8 mouse cellular contexts compared by ENCODE assay signal in the genomic region with DNA sequence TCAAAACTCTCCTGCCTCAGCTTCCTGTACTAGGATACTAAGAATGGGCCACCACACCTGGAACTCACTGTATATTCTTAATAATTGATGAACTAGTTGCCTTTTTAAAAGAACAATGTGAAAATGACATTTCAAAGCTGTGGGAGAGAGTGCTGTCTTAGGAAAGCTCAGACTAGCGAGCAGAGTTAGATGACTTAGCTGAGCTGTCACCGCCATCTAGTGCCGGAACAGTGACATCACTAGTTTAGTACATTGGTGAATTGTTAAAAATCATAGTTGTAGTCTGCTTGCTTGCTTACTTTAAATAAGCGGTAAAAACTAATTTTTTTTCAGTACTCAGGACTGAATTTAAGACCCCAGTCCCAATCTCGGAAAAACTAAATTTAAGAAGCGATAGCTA. TPM values are rescaled to one million over a fixed set of nuclear protein-coding genes. Genes with fewer than 3 reads are reported as not detected.
A peak's percentile ranks its signal among the peaks of the same experiment; 100 is the strongest.
DNase-seq lines count a peak whose midpoint lies in the region; ATAC-seq and TF ChIP-seq lines count a peak whose summit lies in the region.

No protein-coding gene starts in this region.

- WGBS in hindbrain, embryonic 16.5 days = 7% methylated on average over 6 of the region's 6 CpGs
- WGBS in liver, embryonic 14.5 days (ENCODE audit: insufficient replicate concordance) = 2% methylated on average over 6 of the region's 6 CpGs
- WGBS in neural tube, embryonic 15.5 days = 15% methylated on average over 6 of the region's 6 CpGs

- peak; percentile 82 for DNase-seq in 3T3-L1 (ENCODE audit: low read depth, low spot score)
- DNase-seq in B cell, adult 2 months = peak; percentile 67 to 71
- DNase-seq in brain, adult 2 months (ENCODE audit: low read depth, low spot score) = peak; percentile 90
- peak; percentile 38 to 50 (median 43) for DNase-seq in liver, embryonic 14.5 days (ENCODE audit: low read depth in 3 of 3, low spot score in 3 of 3)
- peak; percentile 34 for DNase-seq in yolk sac, embryonic 10.5 days (ENCODE audit: low spot score)

- H3K4me2 ChIP-seq in hindbrain, embryonic 16.5 days (ENCODE audit: low read length) = no peak overlapping the region
- H3K4me2 ChIP-seq in liver, embryonic 14.5 days (ENCODE audit: low read depth) = no peak overlapping the region
- H3K4me2 ChIP-seq in neural tube, embryonic 15.5 days = no peak overlapping the region

- H3K4me3 ChIP-seq in hindbrain, embryonic 16.5 days (ENCODE audit: low read length) = no peak overlapping the region
- no peak overlapping the region for H3K4me3 ChIP-seq in liver, embryonic 14.5 days (ENCODE audit: insufficient read depth in 1 of 2, low read depth in 2 of 2, low read length in 2 of 2)
- no peak overlapping the region for H3K4me3 ChIP-seq in neural tube, embryonic 15.5 days (replicated peaks)

- no peaks in the 10 kb centered on the region for H3K27me3 ChIP-seq in hindbrain, embryonic 16.5 days (replicated peaks; ENCODE audit: control insufficient read depth, insufficient read depth, low read length)
- peaks cover 3% of the 10 kb centered on the region; the same call in 1 of the 2 replicates for H3K27me3 ChIP-seq in liver, embryonic 14.5 days (ENCODE audit: control insufficient read depth, insufficient read depth, low read length)
- no peaks in the 10 kb centered on the region for H3K27me3 ChIP-seq in neural tube, embryonic 15.5 days (replicated peaks)

- H3K27ac ChIP-seq in hindbrain, embryonic 16.5 days (ENCODE audit: low read depth, low read length) = no peak overlapping the region
- H3K27ac ChIP-seq in liver, embryonic 14.5 days = no peak overlapping the region
- H3K27ac ChIP-seq in neural tube, embryonic 15.5 days (replicated peaks) = no peak overlapping the region

- no peak overlapping the region for H3K9ac ChIP-seq in hindbrain, embryonic 16.5 days (ENCODE audit: low read depth, low read length)
- no peak overlapping the region for H3K9ac ChIP-seq in liver, embryonic 14.5 days (replicated peaks)
- H3K9ac ChIP-seq in neural tube, embryonic 15.5 days (replicated peaks) = no peak overlapping the region

- peak; percentile 75 for ATAC-seq in erythroblast, adult 5-6 weeks (replicated peaks; ENCODE audit: low FRiP score, poor library complexity, severe bottlenecking)
- ATAC-seq in hindbrain, embryonic 16.5 days = peak; percentile 77; the same call in 1 of the 2 replicates
- no peak for ATAC-seq in liver, embryonic 14.5 days (ENCODE audit: insufficient read depth)
- peak; percentile 78; the same call in 1 of the 2 replicates for ATAC-seq in neural tube, embryonic 15.5 days (ENCODE audit: low FRiP score)

- no peaks in the 10 kb centered on the region for H3K36me3 ChIP-seq in hindbrain, embryonic 16.5 days (ENCODE audit: control insufficient read depth, insufficient read depth, low read length)
- no peaks in the 10 kb centered on the region for H3K36me3 ChIP-seq in liver, embryonic 14.5 days (replicated peaks; ENCODE audit: control insufficient read depth, insufficient read depth, low read depth)
- no peaks in the 10 kb centered on the region for H3K36me3 ChIP-seq in neural tube, embryonic 15.5 days

- peak; percentile 75 for TF ChIP-seq CTCF in liver, embryonic 14.5 days (IDR thresholded peaks at IDR 0.05; ENCODE audit: low read depth)

- TF ChIP-seq EP300 in liver, embryonic 14.5 days (IDR thresholded peaks at IDR 0.05; ENCODE audit: low read depth) = no peak

- no peaks in the 10 kb centered on the region for H3K4me1 ChIP-seq in hindbrain, embryonic 16.5 days (ENCODE audit: control insufficient read depth, insufficient read depth, low read depth, low read length)
- H3K4me1 ChIP-seq in liver, embryonic 14.5 days (replicated peaks; ENCODE audit: control insufficient read depth in 2 of 2, insufficient read depth in 2 of 2, low read length in 1 of 2) = peaks cover 6 to 31% of the 10 kb centered on the region in 2 experiments
- no peaks in the 10 kb centered on the region for H3K4me1 ChIP-seq in neural tube, embryonic 15.5 days

- H3K9me3 ChIP-seq in hindbrain, embryonic 16.5 days (ENCODE audit: control insufficient read depth, low read length) = no peaks in the 10 kb centered on the region
- no peaks in the 10 kb centered on the region for H3K9me3 ChIP-seq in liver, embryonic 14.5 days (ENCODE audit: control insufficient read depth, low read length)
- no peaks in the 10 kb centered on the region for H3K9me3 ChIP-seq in neural tube, embryonic 15.5 days (replicated peaks)

RNA-seq across cellular contexts. Expression of a gene that starts 35.1 kb away (rescaled TPM):
- not detected in 2 replicates for total RNA-seq in erythroblast, adult 5-6 weeks (2015; ENCODE audit: low replicate concordance)
- total RNA-seq in erythroblast, adult 5-6 weeks (2017; ENCODE audit: low replicate concordance) = not detected in 2 replicates
- 3.0 and 4.0 TPM in 2 replicates for polyA plus RNA-seq in hindbrain, embryonic 16.5 days (2015; fragmentation: Nextera tagmentation; extraction: Ambion mirVana)
- 0.03 TPM in 2 replicates for polyA plus RNA-seq in liver, embryonic 14.5 days (2012; rRNA removed)
- polyA plus RNA-seq in liver, embryonic 14.5 days (2014; fragmentation: Nextera tagmentation; extraction: Ambion mirVana) = 0.01 TPM in 2 replicates
- polyA plus RNA-seq in neural tube, embryonic 15.5 days (2015; fragmentation: Nextera tagmentation; extraction: Ambion mirVana) = 3.1 and 3.5 TPM in 2 replicates

RNA-seq across cellular contexts. Expression of a gene that starts 46.2 kb away (rescaled TPM):
- total RNA-seq in erythroblast, adult 5-6 weeks (2015; ENCODE audit: low replicate concordance) = 1.2 TPM in 1 of 2 replicates, not detected in the other
- total RNA-seq in erythroblast, adult 5-6 weeks (2017; ENCODE audit: low replicate concordance) = 1.3 and 2.2 TPM in 2 replicates
- 104 and 132 TPM in 2 replicates for polyA plus RNA-seq in hindbrain, embryonic 16.5 days (2015; fragmentation: Nextera tagmentation; extraction: Ambion mirVana)
- 1.0 TPM in 2 replicates for polyA plus RNA-seq in liver, embryonic 14.5 days (2012; rRNA removed)
- polyA plus RNA-seq in liver, embryonic 14.5 days (2014; fragmentation: Nextera tagmentation; extraction: Ambion mirVana) = 0.13 and 0.14 TPM in 2 replicates
- 113 and 126 TPM in 2 replicates for polyA plus RNA-seq in neural tube, embryonic 15.5 days (2015; fragmentation: Nextera tagmentation; extraction: Ambion mirVana)

Comparison
In these comparisons a context has a peak if more than half of its experiments do, and no peak if none do; other contexts are left out.
1. DNase-seq: peak in every context shown above with its lines; median percentile 90 in brain, adult 2 months; 82 in 3T3-L1; 69 in B cell, adult 2 months; 43 in liver, embryonic 14.5 days; 34 in yolk sac, embryonic 10.5 days.
2. RNA of a gene that starts 46.2 kb away (polyA plus RNA-seq): 113 to 126 TPM in neural tube, embryonic 15.5 days and 104 to 132 TPM in hindbrain, embryonic 16.5 days; 0.13 to 1.0 TPM in liver, embryonic 14.5 days; every median in the first group is over 10 times any median in the second.